Mouse (Mus musculus) urinary bladder, postnatal 10 days (tissue): ENCODE data around the gene Tmem38a.

Experiments
- DNase-seq: peaks from one replicate; pipeline ENCODE4 v3.0.0; 2022; ENCODE audit warnings: low spot score

Gene Tmem38a

GRCm38 (mm10) chr8:72584390-72584789 is 12.5 kb downstream of the Tmem38a start:
- no peak for DNase-seq

GRCm38 (mm10) chr8:72587806-72588205 is 16.0 kb downstream of the Tmem38a start:
- no peak for DNase-seq

DNA sequence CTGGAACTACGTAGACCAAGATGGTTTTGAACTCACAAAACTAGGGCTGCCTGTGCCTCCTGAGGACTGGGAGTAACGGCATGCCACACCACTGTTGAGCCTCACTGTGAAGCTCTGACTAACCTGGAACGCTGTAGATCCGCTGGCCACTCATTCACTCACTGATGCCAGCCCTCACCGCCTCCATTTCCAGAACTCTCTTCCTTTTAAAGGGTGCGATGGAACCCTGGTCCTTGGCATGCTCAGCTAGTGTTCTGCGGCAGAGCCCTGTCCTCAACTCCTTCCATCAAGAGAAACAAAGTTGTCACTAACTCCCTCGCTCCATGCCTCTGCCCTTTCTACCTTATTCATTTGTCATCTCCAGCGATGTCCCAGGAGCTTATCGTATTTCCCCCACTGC is 17.0 kb downstream of the Tmem38a start:
- no peak for DNase-seq

DNA sequence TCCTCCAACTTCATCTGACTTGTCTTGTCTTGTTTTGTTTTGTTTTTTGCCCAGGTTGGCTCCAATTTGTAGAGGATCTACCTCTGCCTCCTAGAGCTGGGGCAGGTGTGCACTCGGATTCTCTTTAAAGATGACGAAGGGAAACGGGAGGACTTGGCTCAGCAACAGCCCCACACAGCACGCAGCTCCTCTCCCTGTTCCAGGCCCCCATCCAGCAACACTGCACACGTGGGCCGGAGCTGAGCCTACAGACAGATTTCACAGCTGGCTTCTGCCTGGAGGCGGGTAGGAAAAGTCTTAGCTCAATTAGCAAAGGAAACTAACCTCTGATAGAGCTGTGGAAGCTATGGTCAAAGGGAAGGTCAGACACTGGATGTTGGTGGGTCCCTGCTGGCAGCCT is 17.4 kb downstream of the Tmem38a start:
- no peak for DNase-seq

GRCm38 (mm10) chr8:72590198-72590597 is 18.3 kb downstream of the Tmem38a start:
- DNase-seq = no peak
